ENCODE assay signal across 8 mouse cellular contexts in genomic region chr1:170996753-170997152, GRCm38 (mm10). TPM values are rescaled to one million over a fixed set of nuclear protein-coding genes. Genes with fewer than 3 reads are reported as not detected.
DNase-seq lines count a peak whose midpoint lies in the region; ATAC-seq and TF ChIP-seq lines count a peak whose summit lies in the region.

No protein-coding gene starts in this region.

- no peaks in the 10 kb centered on the region for H3K36me3 ChIP-seq in neural tube, embryonic 15.5 days
- H3K36me3 ChIP-seq in embryonic facial prominence, embryonic 11.5 days (replicated peaks; ENCODE audit: control insufficient read depth, insufficient read depth, low read depth, low read length) = no peaks in the 10 kb centered on the region
- no peaks in the 10 kb centered on the region for H3K36me3 ChIP-seq in intestine, embryonic 16.5 days (ENCODE audit: control insufficient read depth, insufficient read depth, low read length)
- H3K36me3 ChIP-seq in liver, adult 2 months (ENCODE audit: control insufficient read depth, insufficient read depth, low read length) = no peaks in the 10 kb centered on the region

- H3K9me3 ChIP-seq in neural tube, embryonic 15.5 days (replicated peaks) = no peaks in the 10 kb centered on the region
- H3K9me3 ChIP-seq in embryonic facial prominence, embryonic 11.5 days (replicated peaks; ENCODE audit: control insufficient read depth, low read length) = no peaks in the 10 kb centered on the region
- H3K9me3 ChIP-seq in intestine, embryonic 16.5 days (ENCODE audit: control insufficient read depth, low read length) = no peaks in the 10 kb centered on the region

- no peak for ATAC-seq in neural tube, embryonic 15.5 days (ENCODE audit: low FRiP score)
- ATAC-seq in embryonic facial prominence, embryonic 11.5 days (replicated peaks; ENCODE audit: insufficient number of reproducible peaks, low FRiP score, low TSS enrichment, low read depth) = 0 out of 2 replicates have a peak, but pooled peaks have one; percentile 44
- ATAC-seq in intestine, embryonic 16.5 days = peak; percentile 48; the same call in 1 of the 2 replicates

- peak; percentile 34 for DNase-seq in neural tube, embryonic 10.5 days (ENCODE audit: extremely low spot score, low spot score)
- peak; percentile 84 for DNase-seq in adrenal gland, postnatal 14 days
- peak; percentile 76 for DNase-seq in embryonic facial prominence, embryonic 11.5 days (ENCODE audit: low spot score)
- DNase-seq in liver, adult 2 months (ENCODE audit: extremely low read depth, low read depth, low spot score) = peak; percentile 55
- peak; percentile 25 for DNase-seq in retina, adult 2 months (ENCODE audit: low read depth, low spot score)
- peak; percentile 47 for DNase-seq in yolk sac, embryonic 10.5 days (ENCODE audit: low spot score)

- H3K79me2 ChIP-seq in liver, adult 2 months (ENCODE audit: control insufficient read depth, insufficient read depth, low read length) = no peaks in the 10 kb centered on the region

- no peak for TF ChIP-seq POLR2A in liver, adult 2 months (IDR thresholded peaks at IDR 0.05; ENCODE audit: extremely low read depth, insufficient read depth, low read length)

- 55% methylated on average over 3 of the region's 3 CpGs for WGBS in neural tube, embryonic 15.5 days
- 57% methylated on average over 3 of the region's 3 CpGs for WGBS in embryonic facial prominence, embryonic 11.5 days
- 49% methylated on average over 3 of the region's 3 CpGs for WGBS in intestine, embryonic 16.5 days
- WGBS in liver, adult 2 months = 26% methylated on average over 3 of the region's 3 CpGs

- H3K9ac ChIP-seq in neural tube, embryonic 15.5 days (replicated peaks) = no peak overlapping the region
- no peak overlapping the region for H3K9ac ChIP-seq in embryonic facial prominence, embryonic 11.5 days (replicated peaks; ENCODE audit: low read length)
- H3K9ac ChIP-seq in intestine, embryonic 16.5 days (ENCODE audit: low read depth, low read length) = no peak overlapping the region
- H3K9ac ChIP-seq in liver, adult 2 months (ENCODE audit: low read depth, low read length) = no peak overlapping the region

- no peak overlapping the region for H3K27ac ChIP-seq in neural tube, embryonic 15.5 days (replicated peaks)
- no peak overlapping the region for H3K27ac ChIP-seq in embryonic facial prominence, embryonic 11.5 days (replicated peaks; ENCODE audit: low read depth, low read length)
- H3K27ac ChIP-seq in intestine, embryonic 16.5 days (ENCODE audit: low read length) = no peak overlapping the region
- no peak overlapping the region for H3K27ac ChIP-seq in liver, adult 2 months (replicated peaks; ENCODE audit: insufficient read depth, low read depth, low read length)

- H3K4me1 ChIP-seq in neural tube, embryonic 15.5 days = no peaks in the 10 kb centered on the region
- no peaks in the 10 kb centered on the region for H3K4me1 ChIP-seq in embryonic facial prominence, embryonic 11.5 days (ENCODE audit: control insufficient read depth, insufficient read depth, low read length)
- no peaks in the 10 kb centered on the region for H3K4me1 ChIP-seq in intestine, embryonic 16.5 days (ENCODE audit: control insufficient read depth, insufficient read depth, low read length)
- no peaks in the 10 kb centered on the region for H3K4me1 ChIP-seq in liver, adult 2 months (ENCODE audit: control insufficient read depth, insufficient read depth, low read length)

- no peak overlapping the region for H3K4me2 ChIP-seq in neural tube, embryonic 15.5 days
- no peak overlapping the region for H3K4me2 ChIP-seq in embryonic facial prominence, embryonic 11.5 days (ENCODE audit: low read depth, low read length)
- H3K4me2 ChIP-seq in intestine, embryonic 16.5 days (ENCODE audit: low read depth, low read length) = no peak overlapping the region

- H3K4me3 ChIP-seq in neural tube, embryonic 15.5 days (replicated peaks) = no peak overlapping the region
- H3K4me3 ChIP-seq in embryonic facial prominence, embryonic 11.5 days (ENCODE audit: low read depth, low read length) = no peak overlapping the region
- no peak overlapping the region for H3K4me3 ChIP-seq in intestine, embryonic 16.5 days (ENCODE audit: low read length)
- H3K4me3 ChIP-seq in liver, adult 2 months (ENCODE audit: insufficient read depth, low read depth, low read length) = no peak overlapping the region

- TF ChIP-seq CTCF in liver, adult 2 months (IDR thresholded peaks at IDR 0.05; ENCODE audit: low read depth, low read length) = peak; percentile 91

- H3K27me3 ChIP-seq in neural tube, embryonic 15.5 days (replicated peaks) = no peaks in the 10 kb centered on the region; the same call in 1 of the 2 replicates
- H3K27me3 ChIP-seq in embryonic facial prominence, embryonic 11.5 days (ENCODE audit: control insufficient read depth, insufficient read depth, low read length) = no peaks in the 10 kb centered on the region
- no peaks in the 10 kb centered on the region for H3K27me3 ChIP-seq in intestine, embryonic 16.5 days (replicated peaks; ENCODE audit: control insufficient read depth, insufficient read depth, low read length)
- no peaks in the 10 kb centered on the region for H3K27me3 ChIP-seq in liver, adult 2 months (ENCODE audit: control insufficient read depth, insufficient read depth, low read length)

RNA-seq across cellular contexts. Expression of gene Fcgr2b, which starts 20.4 kb away (rescaled TPM):
- 1.1 and 3.2 TPM in 2 replicates for polyA plus RNA-seq in neural tube, embryonic 15.5 days (2015; fragmentation: Nextera tagmentation; extraction: Ambion mirVana)
- total RNA-seq in adrenal gland, postnatal 14 days (2021) = 7.9 and 9.2 TPM in 2 replicates
- 0.52 TPM in 1 of 2 replicates, not detected in the other for polyA plus RNA-seq in embryonic facial prominence, embryonic 11.5 days (2014; fragmentation: Nextera tagmentation; extraction: Ambion mirVana)
- 1.5 and 2.2 TPM in 2 replicates for polyA plus RNA-seq in intestine, embryonic 16.5 days (2015; fragmentation: Nextera tagmentation; extraction: Ambion mirVana)
- total RNA-seq in liver, adult 2 months (2014; rRNA removed) = 56.6 and 68.7 TPM in 2 replicates
- 18.6 and 34.9 TPM in 2 replicates for polyA plus RNA-seq in liver, adult 2 months (2012; rRNA removed)

RNA-seq across cellular contexts. Expression of gene Fcgr4, which starts 22.0 kb away (rescaled TPM):
- 0.40 and 0.95 TPM in 2 replicates for polyA plus RNA-seq in neural tube, embryonic 15.5 days (2015; fragmentation: Nextera tagmentation; extraction: Ambion mirVana)
- total RNA-seq in adrenal gland, postnatal 14 days (2021) = 0.49 and 0.89 TPM in 2 replicates
- polyA plus RNA-seq in embryonic facial prominence, embryonic 11.5 days (2014; fragmentation: Nextera tagmentation; extraction: Ambion mirVana) = 0.17 and 0.22 TPM in 2 replicates
- 1.4 and 1.8 TPM in 2 replicates for polyA plus RNA-seq in intestine, embryonic 16.5 days (2015; fragmentation: Nextera tagmentation; extraction: Ambion mirVana)
- 8.4 and 10.3 TPM in 2 replicates for total RNA-seq in liver, adult 2 months (2014; rRNA removed)
- polyA plus RNA-seq in liver, adult 2 months (2012; rRNA removed) = 3.1 and 4.5 TPM in 2 replicates

Comparison
In these comparisons a context has a peak if more than half of its experiments do, and no peak if none do; other contexts are left out.
1. DNase-seq: peak in every context shown above with its lines; median percentile 84 in adrenal gland, postnatal 14 days; 76 in embryonic facial prominence, embryonic 11.5 days; 55 in liver, adult 2 months; 47 in yolk sac, embryonic 10.5 days; 34 in neural tube, embryonic 10.5 days; 25 in retina, adult 2 months.